Mouse (Mus musculus): ENCODE data around the gene 4930452B06Rik.

The 4930452B06Rik gene

DNA sequence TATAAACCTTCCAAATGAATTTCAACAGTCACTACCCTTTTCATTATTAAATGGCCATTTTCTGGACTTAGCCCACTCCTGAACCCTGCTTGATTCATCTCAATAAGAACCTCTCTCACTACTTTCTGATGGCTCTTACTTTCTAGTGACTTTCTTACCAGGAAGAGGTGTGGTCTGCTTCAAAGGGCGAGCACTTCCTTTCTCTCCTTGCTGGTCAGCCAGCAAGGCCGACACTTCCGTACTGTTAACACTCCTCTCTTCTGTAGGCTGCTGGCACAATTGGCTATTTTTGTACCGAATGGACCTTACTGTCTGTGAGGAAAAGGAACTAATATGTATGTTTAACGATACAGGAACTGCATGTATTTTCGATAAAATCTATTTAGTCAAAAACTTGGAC is 148.4 kb downstream of the 4930452B06Rik start:
- DNase-seq = no peak

DNA sequence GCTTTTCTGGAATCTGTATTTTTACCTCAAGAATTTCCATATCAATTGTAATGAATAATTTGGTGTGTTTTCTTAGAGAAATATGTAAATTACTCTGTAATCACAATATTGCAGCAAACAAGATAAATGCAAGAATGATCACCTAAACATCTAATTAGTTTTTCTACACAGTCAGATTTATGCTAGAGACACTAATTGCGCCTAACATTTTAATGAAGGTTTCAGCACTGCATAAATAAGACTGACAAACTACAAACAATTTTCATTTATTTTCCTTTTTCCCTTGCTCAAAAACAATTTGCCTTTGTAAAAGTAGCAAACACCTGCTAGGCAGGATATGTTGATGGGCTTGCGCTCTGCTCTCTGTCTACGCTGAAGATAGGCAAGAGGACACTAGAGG is 152.0 kb downstream of the 4930452B06Rik start:
- no peak for DNase-seq

DNA sequence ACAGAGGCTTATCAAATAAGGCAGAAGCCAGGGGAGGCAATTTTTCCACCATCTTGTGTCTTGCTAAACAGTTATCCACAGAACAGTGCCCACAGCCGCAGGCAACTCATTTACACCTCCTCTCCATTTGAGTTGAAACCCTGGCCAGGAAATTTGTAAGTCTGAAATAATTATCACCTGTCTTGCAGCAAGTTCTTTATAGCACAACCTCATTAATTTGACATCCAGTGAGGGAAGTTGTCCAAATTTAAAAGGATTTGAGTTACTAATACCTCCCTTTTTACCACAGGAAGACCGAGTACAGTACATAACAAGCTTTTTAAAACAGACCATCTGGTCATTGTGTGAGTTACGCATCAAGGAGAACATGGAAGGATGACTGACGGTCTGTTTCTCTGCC is 154.8 kb downstream of the 4930452B06Rik start:
- DNase-seq = no peak

DNA sequence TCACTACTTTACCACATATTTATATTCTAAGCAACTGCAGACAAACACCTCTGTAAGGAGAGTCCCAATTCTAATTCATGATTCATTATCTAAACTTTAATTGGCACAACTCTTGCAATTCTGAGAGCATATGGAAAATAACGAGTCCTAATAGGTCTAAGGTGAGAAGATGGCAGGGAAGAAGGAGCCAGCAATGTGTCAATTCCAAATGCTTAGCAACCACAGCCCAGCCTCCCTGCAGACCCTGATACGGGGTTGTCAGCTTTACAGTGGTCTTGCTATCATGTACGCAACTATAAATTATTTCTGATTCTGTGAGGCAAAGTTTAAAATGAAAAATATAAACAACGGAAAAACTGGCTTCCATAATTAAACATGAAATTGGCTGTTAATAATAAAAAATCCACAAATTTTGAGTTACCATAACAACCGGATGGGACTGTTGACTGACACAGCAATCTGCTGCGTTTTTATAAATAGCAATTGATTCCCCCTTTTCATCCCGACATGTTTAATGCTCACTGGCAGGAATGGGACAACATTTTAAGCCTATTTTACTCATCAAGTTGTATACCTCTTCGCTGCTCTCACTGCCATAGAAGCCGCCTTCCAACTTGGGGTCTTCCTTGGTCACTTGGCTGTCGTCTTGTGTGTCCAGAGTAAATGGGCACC is 155.6 kb downstream of the 4930452B06Rik start:
- DNase-seq = no peak

DNA sequence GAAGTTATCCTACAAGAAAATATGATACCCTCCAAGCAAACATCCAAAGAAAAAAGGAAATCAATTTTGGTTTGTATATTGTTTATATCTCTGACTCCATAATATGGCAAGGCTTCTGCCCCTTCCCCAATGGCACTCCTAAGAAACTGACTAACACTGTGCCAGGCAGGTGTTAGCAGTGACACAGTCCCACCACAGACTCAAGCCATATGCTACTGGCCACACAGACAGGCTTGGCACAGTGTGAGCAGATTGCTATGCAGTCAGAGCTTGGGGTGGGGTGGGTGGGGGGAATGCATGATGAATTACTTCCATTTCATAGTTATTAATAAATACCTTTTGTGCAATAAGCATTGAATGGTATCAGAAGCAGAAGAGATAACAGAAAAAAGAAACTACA is 157.4 kb downstream of the 4930452B06Rik start:
- no peak for DNase-seq

DNA sequence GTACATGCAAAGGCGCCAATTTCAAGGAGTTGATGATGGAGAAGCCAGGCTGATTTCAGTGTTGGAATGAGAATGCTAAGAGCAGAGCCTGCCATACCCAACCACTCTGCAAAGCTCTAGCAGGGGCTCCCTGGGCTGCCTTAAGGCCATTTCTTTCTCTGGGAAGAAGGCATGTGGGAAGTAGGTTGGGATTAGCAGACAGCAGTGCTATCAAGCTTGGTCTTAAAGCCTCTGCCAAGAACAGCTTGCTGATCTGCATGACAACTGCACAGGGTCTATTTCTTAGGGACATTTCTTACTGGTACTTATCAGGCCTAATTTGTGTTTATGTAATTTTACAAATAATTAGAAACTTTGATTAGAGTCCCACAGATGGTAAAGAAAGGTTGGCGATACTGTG is 161.8 kb downstream of the 4930452B06Rik start:
- DNase-seq = no peak

DNA sequence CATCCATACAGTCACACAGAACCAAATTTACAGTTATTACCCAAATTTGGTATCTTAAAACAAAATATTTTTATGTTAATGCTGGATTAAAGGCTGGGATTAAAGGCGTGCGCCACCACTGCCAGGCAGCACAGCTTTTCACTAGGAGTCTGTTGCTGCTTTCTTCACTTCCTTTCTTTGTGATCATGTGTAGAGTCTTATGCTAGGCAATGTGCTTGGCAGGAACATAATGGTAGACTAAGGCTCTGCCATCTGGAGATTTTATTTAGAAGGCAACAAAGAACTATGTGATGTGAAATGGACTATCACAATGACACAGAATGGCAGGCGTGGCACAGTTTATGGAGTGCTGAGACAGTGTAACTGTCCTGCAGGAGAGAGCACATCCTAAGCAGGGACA is 162.7 kb downstream of the 4930452B06Rik start:
- no peak for DNase-seq

DNA sequence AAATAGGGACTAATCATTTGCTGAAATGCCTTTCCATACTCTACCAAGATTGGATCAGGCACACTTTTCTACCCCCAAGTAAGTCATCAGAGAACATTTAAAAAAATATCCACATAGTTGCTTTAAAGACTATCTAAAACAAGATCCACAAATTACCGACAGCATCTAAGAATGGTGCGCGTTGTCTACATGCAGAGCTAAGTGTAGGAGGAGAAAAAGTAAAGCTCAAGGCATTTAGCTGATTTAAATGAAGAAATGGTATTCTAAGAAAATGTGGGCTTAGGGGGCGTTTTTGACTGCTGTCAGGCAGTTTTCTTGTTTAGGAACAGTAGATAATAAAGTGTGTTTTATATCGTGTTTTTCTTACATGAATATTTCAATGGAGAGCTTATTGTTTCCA is 163.5 kb downstream of the 4930452B06Rik start:
- DNase-seq = no peak

DNA sequence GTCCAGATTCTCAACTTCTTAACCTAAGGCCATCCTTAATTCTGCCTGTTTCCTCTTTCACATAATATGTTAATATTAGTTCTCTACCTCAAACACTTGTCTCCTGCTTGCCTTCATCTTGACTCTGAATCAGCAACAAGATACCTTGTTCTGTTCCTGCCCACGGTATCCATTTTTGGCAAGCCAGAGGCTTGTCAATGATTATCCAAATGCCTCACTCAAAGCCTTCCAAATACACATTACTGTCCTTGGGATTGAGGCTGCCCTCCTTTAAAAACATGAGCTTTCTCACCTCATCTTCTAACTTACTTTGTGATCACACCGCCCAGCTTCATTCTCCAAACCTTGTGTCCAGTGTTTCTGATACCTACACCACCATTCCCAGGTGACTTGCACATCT is 170.3 kb downstream of the 4930452B06Rik start:
- no peak for DNase-seq

DNA sequence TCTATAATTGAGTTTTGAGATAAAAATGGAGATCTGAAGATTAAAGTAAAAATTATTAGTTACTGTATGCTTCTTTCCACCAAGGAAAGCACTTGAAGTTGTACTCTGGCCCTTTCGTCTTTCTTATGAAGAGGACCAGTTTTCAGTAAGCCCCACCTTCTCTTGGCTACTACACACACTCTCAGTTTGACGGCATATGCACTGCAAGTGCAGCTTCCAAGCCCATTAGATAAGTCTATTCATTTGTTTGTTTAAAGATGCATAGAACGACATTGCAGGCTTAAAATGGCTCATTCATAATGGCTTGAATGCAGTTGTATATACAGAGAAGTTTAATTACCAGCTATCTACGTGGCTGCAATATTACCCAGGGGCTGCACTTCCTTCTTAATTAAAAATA is 171.1 kb downstream of the 4930452B06Rik start:
- no peak for DNase-seq

DNA sequence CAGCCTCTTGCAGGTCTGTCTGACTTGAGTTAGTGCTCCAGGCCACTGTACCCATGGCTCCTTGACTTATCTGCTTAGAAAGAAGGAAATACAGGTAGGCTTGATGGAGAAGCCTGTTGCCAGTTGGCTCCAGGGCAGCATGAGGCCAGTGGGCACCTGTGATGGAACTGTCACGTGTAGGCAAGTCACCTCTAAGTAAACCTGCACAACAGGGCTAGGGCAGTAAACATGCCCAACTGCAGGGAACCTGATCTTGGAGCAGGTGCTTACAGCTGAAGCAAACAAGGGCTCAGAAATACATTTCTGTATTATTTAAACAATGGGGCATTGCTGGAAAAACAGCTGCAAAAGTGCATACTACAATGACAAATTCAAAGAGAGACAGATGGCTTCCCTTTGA is 171.8 kb downstream of the 4930452B06Rik start:
- no peak for DNase-seq

DNA sequence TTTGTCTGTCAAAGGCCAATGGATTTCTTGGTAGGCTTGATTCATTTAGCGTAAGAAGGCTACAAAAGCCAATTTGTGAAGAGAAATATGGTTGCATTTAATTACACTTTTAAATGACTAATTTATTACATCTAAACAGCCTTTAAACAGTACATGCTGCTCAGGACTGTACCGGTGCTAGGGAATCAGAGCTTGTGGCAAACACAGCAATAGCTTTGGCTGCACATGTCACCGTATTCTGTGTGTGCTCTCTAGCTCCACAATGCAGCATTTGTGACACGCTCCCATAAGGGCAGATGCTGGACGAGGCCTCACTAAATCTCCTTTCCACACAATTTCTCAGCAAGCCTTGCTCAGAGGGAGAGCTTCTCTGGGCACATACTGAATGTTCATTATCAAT is 187.9 kb downstream of the 4930452B06Rik start:
- no peak for DNase-seq

DNA sequence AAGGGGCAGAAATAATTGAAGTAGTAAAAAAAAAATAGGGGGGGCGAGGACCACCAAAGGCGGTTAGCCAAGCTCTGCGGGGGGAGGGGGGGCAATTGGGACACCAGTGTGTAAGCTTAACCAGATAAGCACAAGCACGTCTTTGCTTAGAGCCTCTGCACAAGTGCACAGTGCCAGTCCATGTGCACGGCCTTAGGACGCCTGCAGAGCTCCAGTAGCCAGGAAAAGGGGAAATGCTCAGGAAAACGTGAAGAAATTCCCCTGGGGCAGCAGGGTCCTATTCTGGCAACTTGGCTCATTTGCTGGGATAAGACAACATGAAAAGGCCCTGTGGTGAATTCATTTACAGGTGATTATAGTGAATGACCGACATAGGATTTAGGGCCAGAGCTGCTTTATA is 188.7 kb downstream of the 4930452B06Rik start:
- no peak for DNase-seq

DNA sequence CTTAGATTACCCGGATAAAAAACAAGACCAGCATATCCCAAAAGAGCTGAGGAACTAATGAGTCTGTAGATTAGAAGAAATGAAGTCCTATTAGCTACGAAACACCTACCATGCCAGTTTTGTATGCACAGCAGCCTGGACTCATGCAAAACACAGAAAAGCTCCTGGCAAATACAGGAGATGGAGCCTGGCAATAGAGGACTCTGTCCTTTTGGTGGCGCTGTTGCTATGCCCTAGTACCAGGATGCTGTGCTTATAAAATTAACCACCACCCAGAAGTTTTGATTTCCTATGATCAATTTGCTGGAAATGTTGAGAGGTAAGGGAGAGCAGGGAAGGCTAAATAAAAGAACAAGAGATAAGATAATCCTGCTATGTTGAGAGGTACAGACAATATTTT is 189.4 kb downstream of the 4930452B06Rik start:
- DNase-seq = no peak

DNA sequence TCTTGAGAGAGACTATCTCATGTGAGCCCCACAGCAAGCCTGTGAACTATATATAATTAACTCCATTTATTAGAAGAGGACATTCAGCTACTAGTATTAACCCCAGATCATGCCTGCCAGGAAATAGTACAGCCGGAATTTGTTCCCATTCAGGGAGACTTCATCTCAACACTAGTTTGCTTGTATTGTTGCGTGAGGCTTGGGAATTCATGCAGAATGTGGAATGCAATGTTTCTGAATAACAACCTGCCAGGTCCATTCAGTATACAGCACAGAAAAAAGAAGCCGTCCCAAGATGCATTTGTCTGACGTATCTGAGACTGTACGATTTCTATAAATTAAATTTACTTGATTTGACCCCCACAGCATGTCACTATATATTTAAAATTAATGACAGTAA is 190.2 kb downstream of the 4930452B06Rik start:
- DNase-seq = no peak

DNA sequence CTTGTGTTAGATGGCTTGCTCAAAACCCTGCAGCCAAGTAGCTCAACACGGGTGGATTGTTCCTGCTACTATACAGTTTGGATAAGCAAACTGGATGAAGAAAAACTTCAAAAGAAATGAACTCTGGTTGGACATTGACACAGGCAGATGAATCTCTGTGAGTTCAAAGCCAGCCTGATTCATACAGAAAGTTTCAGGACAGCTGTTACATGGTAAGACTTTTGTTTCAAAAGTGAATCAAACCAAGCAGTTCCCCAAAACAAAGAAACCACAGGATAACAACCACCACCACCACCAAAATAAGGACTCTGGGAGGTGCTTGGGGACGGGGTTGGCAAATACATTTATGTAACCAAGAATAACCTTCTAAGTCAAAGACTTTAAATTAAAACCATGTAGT is 193.2 kb downstream of the 4930452B06Rik start:
- no peak for DNase-seq

DNA sequence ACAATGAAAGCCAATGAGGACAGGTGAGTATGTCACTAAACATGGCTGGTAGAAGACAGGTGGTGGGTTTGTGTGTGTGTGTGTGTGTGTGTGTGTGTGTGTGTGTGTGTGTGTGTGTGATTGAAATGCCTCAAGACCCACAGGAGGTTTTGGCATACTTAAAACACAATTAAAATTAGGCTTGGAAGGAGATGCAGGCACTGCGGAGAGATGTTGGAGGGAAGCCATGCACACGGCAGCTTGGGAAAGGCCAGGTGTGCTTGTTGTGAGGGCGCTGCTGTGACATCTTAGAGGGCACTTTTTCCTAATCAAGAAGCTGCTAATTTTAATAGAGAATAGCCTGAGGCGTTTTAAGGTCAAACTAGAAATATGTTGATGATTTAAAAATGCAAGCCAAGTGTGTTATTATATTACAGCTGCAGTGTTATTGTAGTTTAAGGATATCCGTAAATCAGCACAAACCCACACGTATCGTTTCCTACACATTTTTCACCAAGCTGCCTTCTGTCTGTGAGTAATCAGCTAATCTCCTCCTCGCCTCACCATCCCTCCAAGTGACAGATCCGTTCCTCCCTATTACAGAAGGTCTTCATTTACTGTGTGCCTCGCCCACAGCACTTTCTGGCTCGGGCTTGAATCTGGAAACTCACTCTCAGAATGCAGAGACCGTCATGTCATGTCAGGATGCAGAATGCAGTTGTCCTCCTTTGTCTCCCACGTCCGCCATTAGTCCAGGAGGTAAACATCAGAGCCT is 201.5 kb downstream of the 4930452B06Rik start:
- no peak for DNase-seq

DNA sequence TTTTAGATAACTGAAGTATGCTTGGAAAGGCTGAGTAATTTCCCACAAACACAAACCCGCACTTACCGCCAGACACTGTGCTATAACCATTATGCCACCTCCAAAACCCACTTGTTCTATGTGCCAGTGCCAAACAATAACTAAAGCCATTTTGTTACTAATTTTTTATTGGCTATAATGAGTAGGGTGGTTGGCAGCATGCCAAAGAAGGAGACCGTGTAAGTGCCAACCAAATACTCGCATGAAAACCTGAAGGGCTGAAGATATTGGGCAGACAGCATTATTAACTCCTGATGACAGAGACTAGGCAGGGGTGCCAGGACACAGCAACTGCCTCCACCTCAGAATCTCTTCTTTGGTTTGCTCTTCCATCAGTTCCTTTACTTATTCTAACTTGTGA is 203.1 kb downstream of the 4930452B06Rik start:
- DNase-seq = no peak

DNA sequence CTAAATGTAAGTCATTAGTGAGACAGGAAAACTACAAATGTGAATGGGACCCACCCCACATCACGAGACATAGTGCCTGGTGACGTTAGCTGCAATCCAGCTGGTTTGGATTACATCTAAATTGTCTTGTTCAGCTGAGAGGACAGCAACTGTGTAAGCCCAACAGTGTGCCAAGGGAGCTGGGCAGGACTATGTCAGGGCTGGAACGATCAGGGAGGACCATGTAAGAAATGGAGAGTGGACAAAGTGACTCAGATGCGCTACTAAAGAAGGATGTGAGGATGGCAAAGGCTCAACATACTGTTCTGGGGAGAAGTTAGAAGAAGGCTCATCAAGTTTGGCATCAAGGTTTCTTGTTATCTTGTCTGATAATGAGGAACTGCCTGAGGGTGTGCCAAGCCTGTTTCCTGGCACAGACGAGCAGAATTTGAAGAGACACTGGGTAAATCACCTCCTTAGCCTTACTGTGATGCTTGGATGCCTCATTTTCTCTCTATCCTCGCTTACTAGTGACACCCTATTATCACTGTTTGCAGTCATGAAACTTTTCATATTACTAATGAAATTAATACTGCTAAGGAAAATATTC is 203.6 kb downstream of the 4930452B06Rik start:
- no peak for DNase-seq

DNA sequence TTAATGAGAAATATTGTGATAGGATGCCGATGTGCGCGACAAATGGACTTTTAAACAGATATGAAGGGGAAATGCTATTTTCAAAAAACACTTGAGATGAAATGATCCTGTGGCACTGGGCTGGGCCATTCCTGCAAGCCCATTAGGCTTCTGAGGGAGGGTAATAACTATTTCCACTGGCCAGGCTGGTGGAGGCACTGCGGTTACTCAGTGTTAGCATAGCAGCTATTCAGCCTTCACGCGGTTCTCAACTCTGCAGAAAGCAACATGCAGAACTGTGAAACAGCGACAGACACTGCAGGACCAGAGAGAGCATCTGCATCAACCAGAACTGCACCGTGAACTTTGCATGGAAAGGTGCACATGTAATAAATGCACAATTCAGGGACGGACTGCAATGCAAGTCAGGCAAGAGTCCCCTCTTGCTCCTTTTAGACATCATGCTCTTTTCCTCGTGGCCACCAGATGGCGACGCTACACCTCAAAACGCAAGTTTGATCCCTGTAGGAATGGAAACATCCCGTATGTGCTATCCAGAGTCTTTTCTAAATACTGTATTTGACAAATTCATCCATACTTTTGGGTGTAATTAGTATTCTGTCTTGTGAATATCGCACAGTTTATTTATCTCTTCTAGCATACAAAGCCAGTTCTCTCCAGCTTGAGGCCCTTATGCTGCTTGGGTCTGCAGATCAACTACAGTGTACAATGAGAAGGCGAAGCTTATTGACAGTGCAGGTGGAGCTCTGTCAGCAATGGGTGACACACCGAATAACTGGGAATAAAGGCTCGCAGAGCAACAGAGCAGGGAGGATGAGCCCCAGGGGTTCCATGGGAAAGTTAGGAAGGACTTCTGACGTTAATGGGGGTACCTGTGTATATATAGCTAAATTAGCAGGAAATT is 205.6 kb downstream of the 4930452B06Rik start:
- peak; percentile 45 for DNase-seq

DNA sequence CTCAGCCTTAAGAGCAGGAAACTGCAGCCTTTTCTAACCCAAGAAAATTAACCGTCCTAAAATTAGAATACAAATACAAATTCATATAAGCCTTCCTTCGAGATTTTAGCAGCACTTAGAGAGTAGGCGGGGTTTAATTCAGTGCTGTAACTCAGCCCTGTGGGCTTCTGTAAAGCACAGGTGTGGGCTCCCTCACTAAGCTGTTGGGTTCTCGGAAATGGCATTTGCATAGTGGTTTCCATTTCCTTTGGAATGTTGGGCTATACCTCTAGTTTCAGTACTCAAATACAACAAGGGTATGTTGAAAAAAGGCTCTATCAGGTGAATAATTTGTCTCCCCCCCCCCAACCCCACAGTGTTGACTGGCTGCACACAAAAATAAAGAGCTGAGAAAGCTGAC is 206.3 kb downstream of the 4930452B06Rik start:
- DNase-seq = no peak

DNA sequence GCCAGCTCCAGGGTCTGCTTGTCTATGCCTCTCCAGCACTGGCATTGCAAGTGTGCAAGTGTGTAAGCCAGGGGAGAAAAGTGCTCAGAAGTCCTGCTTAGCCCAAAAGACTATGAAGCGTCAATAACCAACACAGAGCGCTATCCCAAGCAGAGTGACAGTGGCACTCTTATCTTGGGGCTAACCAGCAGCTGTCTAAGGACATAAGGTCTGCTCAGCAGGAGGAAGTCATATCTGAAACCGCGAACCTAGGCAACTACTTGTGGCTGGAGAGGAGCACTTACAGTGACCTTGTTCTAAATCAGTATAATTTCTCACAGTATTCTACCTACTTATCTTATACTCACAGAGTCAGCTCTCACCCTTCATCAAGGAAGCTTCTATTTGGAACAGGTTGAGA is 214.9 kb downstream of the 4930452B06Rik start:
- DNase-seq = no peak

DNA sequence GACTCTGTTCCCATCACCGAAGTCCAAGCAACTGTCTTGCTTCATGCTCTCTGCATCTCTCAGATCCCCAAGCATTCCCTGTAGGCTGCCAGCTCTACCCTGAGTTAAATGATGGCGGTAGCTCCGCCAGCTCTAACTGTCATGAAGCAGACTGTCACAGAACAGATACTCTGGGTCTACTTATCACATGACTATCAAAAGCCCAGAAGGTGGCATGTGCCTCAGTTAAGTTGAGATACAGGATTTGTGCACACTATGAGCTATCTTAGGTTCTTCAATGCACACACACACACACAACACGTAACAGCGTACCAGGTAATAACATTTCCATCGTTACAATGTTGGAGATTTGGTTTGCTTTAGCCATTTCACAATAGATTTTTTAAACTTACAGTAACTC is 215.7 kb downstream of the 4930452B06Rik start:
- no peak for DNase-seq

All from liver (tissue).